Mouse (Mus musculus) stomach, postnatal 0 days (tissue): ENCODE measurements around the gene Pik3r2. TPM values are rescaled to one million over a fixed set of nuclear protein-coding genes. Genes with fewer than 3 reads are reported as not detected.

ENCODE experiments used
- ATAC-seq: fragments of 200-750 bp; cut with Nextera tagmentation; 2 replicates; pipeline ENCODE4 v1.8.0; 2017; ENCODE audit not compliant: low FRiP score, low TSS enrichment
- DNase-seq: peaks from one replicate; pipeline ENCODE4 v3.0.0-alpha.2; 2016; ENCODE audit warnings: low spot score
- H3K27ac ChIP-seq: fragments of 300-500 bp; sonication (generic); replicated peaks from 2 replicates; pipeline ENCODE4 v1.5.1; 2014; ENCODE audit warnings: mild to moderate bottlenecking, control low read depth
- H3K27me3 ChIP-seq: fragments of 300-500 bp; sonication (generic); 2 replicates; pipeline ENCODE4 v1.6.1; 2014; ENCODE audit warnings: low read length; ENCODE audit not compliant: control insufficient read depth, insufficient read depth
- H3K36me3 ChIP-seq: fragments of 300-500 bp; sonication (generic); 2 replicates; pipeline ENCODE4 v1.6.1; 2014; ENCODE audit warnings: low read length, mixed read lengths; ENCODE audit not compliant: control insufficient read depth, insufficient read depth
- H3K4me1 ChIP-seq: fragments of 300-500 bp; sonication (generic); replicated peaks from 2 replicates; pipeline ENCODE4 v1.6.1; 2014; ENCODE audit warnings: antibody characterized with exemption; ENCODE audit not compliant: control insufficient read depth, insufficient read depth
- H3K4me2 ChIP-seq: fragments of 300-500 bp; sonication (generic); replicated peaks from 2 replicates; pipeline ENCODE4 v1.6.1; 2014; ENCODE audit warnings: low read depth, mild to moderate bottlenecking, control low read depth, moderate library complexity
- H3K4me3 ChIP-seq: fragments of 300-500 bp; sonication (generic); 2 replicates; pipeline ENCODE4 v1.5.1; 2014; ENCODE audit warnings: low read depth, low read length, control low read depth
- H3K9ac ChIP-seq: fragments of 300-500 bp; sonication (generic); 2 replicates; pipeline ENCODE4 v1.6.1; 2014; ENCODE audit warnings: mild to moderate bottlenecking, low read length, control low read depth, mixed read lengths
- H3K9me3 ChIP-seq: fragments of 300-500 bp; sonication (generic); 2 replicates; pipeline ENCODE4 v1.6.1; 2016; ENCODE audit warnings: low read length; ENCODE audit not compliant: control insufficient read depth
- CTCF ChIP-seq: IDR thresholded peaks from 2 replicates; pipeline ENCODE4 v1.5.1; 2016; ENCODE audit warnings: antibody characterized with exemption, low read depth, mild to moderate bottlenecking, moderate library complexity
- EP300 ChIP-seq: optimal IDR thresholded peaks from 2 replicates; pipeline ENCODE3; 2016; ENCODE audit warnings: antibody characterized with exemption
- WGBS: fragments of 180-500 bp; shearing (Covaris S2); extraction: QIAGEN DNeasy Blood & Tissue Kit; methylation state at CpG from one replicate; pipeline ENCODE4 v1.1.7; 2014; 5-methylcytosine and 5-hydroxymethylcytosine counted together
- polyA plus RNA-seq: library from polyadenylated mRNA; unstranded; fragments of >200 nt; fragmentation: Nextera tagmentation; extraction: Ambion mirVana; gene quantifications from 2 replicates; pipeline ENCODE4 v1.2.1, GENCODE M21; 2015

The Pik3r2 gene
- polyA plus RNA-seq, 1 experiment from 2014 or later, result 36.8 TPM

GRCm38 (mm10) chr8:70771217-70771616 lies 5.3 kb downstream of the Pik3r2 start:
- ATAC-seq (no peak), DNase-seq (no peak)
- Histone ChIP-seq H3K27me3 (no peaks in the 10 kb centered on the region), H3K9ac (no peak overlapping the region), H3K9me3 (no peaks in the 10 kb centered on the region), H3K4me2 (no peak overlapping the region), H3K4me1 (peaks cover 19% of the 10 kb centered on the region), H3K36me3 (peaks cover 18% of the 10 kb centered on the region; the same call in 1 of the 2 replicates), H3K27ac (no peak overlapping the region), H3K4me3 (no peak overlapping the region)
- 89% methylated on average over 6 of the region's 7 CpGs for WGBS
- TF ChIP-seq EP300, result no peak
- no peak for TF ChIP-seq CTCF

GRCm38 (mm10) chr8:70770748-70771147 lies 5.8 kb downstream of the Pik3r2 start:
- peaks cover 18% of the 10 kb centered on the region; the same call in 1 of the 2 replicates for H3K36me3 ChIP-seq
- H3K4me3 ChIP-seq, result no peak overlapping the region
- WGBS, result 95% methylated on average over 13 of the region's 13 CpGs

GRCm38 (mm10) chr8:70769858-70770257 lies 6.7 kb downstream of the Pik3r2 start:
- peaks cover 10% of the 10 kb centered on the region; the same call in 1 of the 2 replicates for H3K4me1 ChIP-seq
- H3K36me3 ChIP-seq, result peaks cover 18% of the 10 kb centered on the region; the same call in 1 of the 2 replicates
- WGBS, result 75% methylated on average over 12 of the region's 12 CpGs
- no peak for DNase-seq
- no peak overlapping the region for H3K27ac ChIP-seq
- no peak overlapping the region for H3K4me3 ChIP-seq
- no peak for ATAC-seq
- TF ChIP-seq CTCF (no peak), EP300 (no peak)
- no peak overlapping the region for H3K9ac ChIP-seq
- no peaks in the 10 kb centered on the region for H3K27me3 ChIP-seq
- H3K9me3 ChIP-seq, result no peaks in the 10 kb centered on the region
- H3K4me2 ChIP-seq, result no peak overlapping the region

More at GRCm38 (mm10) chr8:70770748-70771147, 5.8 kb downstream of the Pik3r2 start:
- Histone ChIP-seq H3K4me1 (peaks cover 18% of the 10 kb centered on the region), H3K4me2 (no peak overlapping the region), H3K9ac (no peak overlapping the region), H3K27ac (no peak overlapping the region), H3K9me3 (no peaks in the 10 kb centered on the region), H3K27me3 (no peaks in the 10 kb centered on the region)
- no peak for TF ChIP-seq EP300
- no peak for TF ChIP-seq CTCF
- ATAC-seq (no peak), DNase-seq (no peak)

- Histone ChIP-seq H3K27me3 (no peaks in the 10 kb centered on the region), H3K36me3 (peaks cover 18% of the 10 kb centered on the region), H3K4me2 (no peak overlapping the region), H3K4me3 (no peak overlapping the region), H3K4me1 (peaks cover 9% of the 10 kb centered on the region; the same call in 1 of the 2 replicates), H3K27ac (no peak overlapping the region), H3K9me3 (no peaks in the 10 kb centered on the region), H3K9ac (no peak overlapping the region)
- peak; percentile 98 for DNase-seq
- ATAC-seq, result peak; percentile 64
- 3% methylated on average over 26 of the region's 26 CpGs for WGBS
- peak; percentile 100 for TF ChIP-seq CTCF
- TF ChIP-seq EP300, result no peak
These were observed 7.2 kb downstream of the Pik3r2 start for GRCm38 (mm10) chr8:70769359-70769758.

- H3K36me3 ChIP-seq, result peaks cover 20% of the 10 kb centered on the region
- 83% methylated on average over 16 of the region's 16 CpGs for WGBS
These were observed 7.6 kb downstream of the Pik3r2 start for GRCm38 (mm10) chr8:70768956-70769355.

GRCm38 (mm10) chr8:70768231-70768776 lies 8.2 kb downstream of the Pik3r2 start:
- H3K9me3 ChIP-seq, result no peaks in the 10 kb centered on the region
- TF ChIP-seq EP300, result no peak
- TF ChIP-seq CTCF, result no peak
- H3K4me2 ChIP-seq, result no peak overlapping the region
- no peak overlapping the region for H3K4me3 ChIP-seq
- H3K36me3 ChIP-seq, result peaks cover 20% of the 10 kb centered on the region
- DNase-seq (no peak), ATAC-seq (no peak)
- peaks cover 3% of the 10 kb centered on the region; the same call in 1 of the 2 replicates for H3K4me1 ChIP-seq
- H3K9ac ChIP-seq, result no peak overlapping the region
- H3K27ac ChIP-seq, result no peak overlapping the region
- H3K27me3 ChIP-seq, result no peaks in the 10 kb centered on the region
- WGBS, result 90% methylated on average over 32 of the region's 32 CpGs

More at GRCm38 (mm10) chr8:70768956-70769355, 7.6 kb downstream of the Pik3r2 start:
- TF ChIP-seq CTCF (no peak), EP300 (no peak)
- ATAC-seq (no peak), DNase-seq (no peak)
- Histone ChIP-seq H3K4me3 (no peak overlapping the region), H3K4me1 (peaks cover 9% of the 10 kb centered on the region; the same call in 1 of the 2 replicates), H3K9me3 (no peaks in the 10 kb centered on the region), H3K27ac (no peak overlapping the region), H3K4me2 (no peak overlapping the region), H3K9ac (no peak overlapping the region), H3K27me3 (no peaks in the 10 kb centered on the region)
